Mouse (Mus musculus) midbrain, postnatal 0 days (tissue): ENCODE measurements at regions not wholly inside any gene's neighbourhood (a gene's known extent, or its start where the extent isn't known, plus 50 kb on each side); places are given as distances from the start of the nearest gene placed in this dataset.

Experiments
- ATAC-seq: fragments of 200-750 bp; cut with Nextera tagmentation; 2 replicates; pipeline ENCODE4 v1.8.0; 2017; ENCODE audit warnings: moderate number of reproducible peaks, mild to moderate bottlenecking, moderate TSS enrichment, moderate library complexity; ENCODE audit not compliant: low FRiP score
- DNase-seq: peaks from one replicate; pipeline ENCODE4 v3.0.0-alpha.2; 2015; ENCODE audit warnings: low spot score
- H3K27ac ChIP-seq: fragments of 300-500 bp; sonication (generic); 2 replicates; pipeline ENCODE4 v1.5.1; 2014; ENCODE audit warnings: low read depth, mild to moderate bottlenecking, low read length, mixed read lengths
- H3K27me3 ChIP-seq: fragments of 300-500 bp; sonication (generic); 2 replicates; pipeline ENCODE4 v1.6.1; 2014; ENCODE audit warnings: low read length, control low read depth, mixed read lengths; ENCODE audit not compliant: insufficient read depth
- H3K36me3 ChIP-seq: fragments of 300-500 bp; sonication (generic); 2 replicates; pipeline ENCODE4 v1.6.1; 2014; ENCODE audit warnings: low read length, control low read depth, mixed read lengths; ENCODE audit not compliant: insufficient read depth
- H3K4me1 ChIP-seq: fragments of 300-500 bp; sonication (generic); 2 replicates; pipeline ENCODE4 v1.6.1; 2014; ENCODE audit warnings: mild to moderate bottlenecking, control low read depth, antibody characterized with exemption, low read length, mixed read lengths; ENCODE audit not compliant: insufficient read depth
- H3K4me2 ChIP-seq: fragments of 300-500 bp; sonication (generic); 2 replicates; pipeline ENCODE4 v1.6.1; 2014; ENCODE audit warnings: low read depth, mild to moderate bottlenecking, low read length, mixed read lengths; ENCODE audit not compliant: poor library complexity, severe bottlenecking
- H3K4me3 ChIP-seq: fragments of 300-500 bp; sonication (generic); 2 replicates; pipeline ENCODE4 v1.5.1; 2014; ENCODE audit warnings: low read depth, mild to moderate bottlenecking, low read length, moderate library complexity
- H3K9ac ChIP-seq: fragments of 300-500 bp; sonication (generic); replicated peaks from 2 replicates; pipeline ENCODE4 v1.6.1; 2014; ENCODE audit warnings: mild to moderate bottlenecking, low read length, moderate library complexity, mixed read lengths; ENCODE audit not compliant: poor library complexity, severe bottlenecking
- H3K9me3 ChIP-seq: fragments of 300-500 bp; sonication (generic); 2 replicates; pipeline ENCODE4 v1.6.1; 2016; ENCODE audit warnings: low read length, control low read depth
- CTCF ChIP-seq: IDR thresholded peaks from 2 replicates; pipeline ENCODE4 v1.5.1; 2016; ENCODE audit warnings: antibody characterized with exemption, mild to moderate bottlenecking
- WGBS: fragments of 180-500 bp; shearing (Covaris S2); extraction: QIAGEN DNeasy Blood & Tissue Kit; methylation state at CpG from one replicate; pipeline ENCODE4 v1.1.7; 2014; 5-methylcytosine and 5-hydroxymethylcytosine counted together

- WGBS = 76% methylated on average over 5 of the region's 5 CpGs
- Histone ChIP-seq H3K36me3 (no peaks in the 10 kb centered on the region), H3K9me3 (no peaks in the 10 kb centered on the region), H3K27ac (no peak overlapping the region), H3K9ac (no peak overlapping the region), H3K27me3 (no peaks in the 10 kb centered on the region), H3K4me2 (no peak overlapping the region), H3K4me3 (no peak overlapping the region), H3K4me1 (no peaks in the 10 kb centered on the region)
- ATAC-seq (no peak), DNase-seq (no peak)
- no peak for TF ChIP-seq CTCF
Measured at GRCm38 (mm10) chr3:62730987-62731386, 126.0 kb upstream of the Gpr149 start.

- no peak for DNase-seq
- Histone ChIP-seq H3K4me1 (no peaks in the 10 kb centered on the region), H3K27me3 (no peaks in the 10 kb centered on the region), H3K4me2 (no peak overlapping the region), H3K9me3 (no peaks in the 10 kb centered on the region), H3K4me3 (no peak overlapping the region), H3K36me3 (no peaks in the 10 kb centered on the region), H3K27ac (no peak overlapping the region), H3K9ac (no peak overlapping the region)
- 62% methylated on average over 8 of the region's 8 CpGs for WGBS
- TF ChIP-seq CTCF = no peak
- no peak for ATAC-seq
Measured at GRCm38 (mm10) chr3:62725947-62726346, 121.0 kb upstream of the Gpr149 start.

- H3K27me3 ChIP-seq = no peaks in the 10 kb centered on the region
- no peak for TF ChIP-seq CTCF
- H3K4me2 ChIP-seq = no peak overlapping the region
- WGBS = 26% methylated on average over 1 of the region's 1 CpGs
- H3K4me3 ChIP-seq = no peak overlapping the region
- H3K36me3 ChIP-seq = no peaks in the 10 kb centered on the region
- H3K9ac ChIP-seq = no peak overlapping the region
- DNase-seq (peak; percentile 59), ATAC-seq (peak; percentile 44; the same call in 1 of the 2 replicates)
- H3K4me1 ChIP-seq = 0 out of 2 replicates have a peak, but pooled peaks cover 3% of the 10 kb centered on the region
- H3K27ac ChIP-seq = no peak overlapping the region
- no peaks in the 10 kb centered on the region for H3K9me3 ChIP-seq
Measured at GRCm38 (mm10) chr3:62716849-62717248, 111.9 kb upstream of the Gpr149 start.

- Histone ChIP-seq H3K9ac (no peak overlapping the region), H3K27me3 (no peaks in the 10 kb centered on the region), H3K4me1 (0 out of 2 replicates have a peak, but pooled peaks cover 3% of the 10 kb centered on the region), H3K27ac (no peak overlapping the region), H3K9me3 (no peaks in the 10 kb centered on the region), H3K4me3 (no peak overlapping the region), H3K4me2 (no peak overlapping the region), H3K36me3 (no peaks in the 10 kb centered on the region)
- ATAC-seq (peak; percentile 44; the same call in 1 of the 2 replicates), DNase-seq (peak; percentile 8)
- WGBS = 66% methylated on average over 5 of the region's 5 CpGs
- no peak for TF ChIP-seq CTCF
Measured at GRCm38 (mm10) chr3:62715311-62715971, 110.5 kb upstream of the Gpr149 start.
